Comparison of ENCODE assay signal across 8 mouse cellular contexts in genomic region chr17:12168536-12168935, GRCm38 (mm10). TPM values are rescaled to one million over a fixed set of nuclear protein-coding genes. Genes with fewer than 3 reads are reported as not detected.
DNase-seq lines count a peak whose midpoint lies in the region; ATAC-seq lines count a peak whose summit lies in the region.

No protein-coding gene starts in this region.

- H3K27me3 ChIP-seq in hindbrain, embryonic 12.5 days: no peaks in the 10 kb centered on the region

- 0 out of 2 replicates have a peak overlapping the region, but pooled peaks have one; percentile 41 for H3K27ac ChIP-seq in hindbrain, embryonic 12.5 days

- no peak overlapping the region for H3K4me2 ChIP-seq in hindbrain, embryonic 12.5 days (replicated peaks)

- no peak overlapping the region for H3K9ac ChIP-seq in hindbrain, embryonic 12.5 days

- 0 out of 2 replicates have a peak, but pooled peaks cover 8% of the 10 kb centered on the region for H3K36me3 ChIP-seq in hindbrain, embryonic 12.5 days

- H3K9me3 ChIP-seq in hindbrain, embryonic 12.5 days (replicated peaks): no peaks in the 10 kb centered on the region

- H3K4me3 ChIP-seq in hindbrain, embryonic 12.5 days: no peak overlapping the region

- H3K4me1 ChIP-seq in hindbrain, embryonic 12.5 days: peaks cover 36% of the 10 kb centered on the region

- WGBS in hindbrain, embryonic 12.5 days: 52% methylated on average over 10 of the region's 10 CpGs

- ATAC-seq in hindbrain, embryonic 12.5 days (ENCODE audit: low FRiP score): peak; percentile 51

- peak; percentile 67 for DNase-seq in urinary bladder, postnatal 14 days (ENCODE audit: low spot score)
- no peak for DNase-seq in urinary bladder, adult 2 months (ENCODE audit: low spot score)
- DNase-seq in frontal cortex, adult 2 months (ENCODE audit: extremely low spot score in 1 of 2, low spot score in 1 of 2): peak; percentile 63 to 75
- peak; percentile 34 to 80 for DNase-seq in layer of hippocampus, postnatal 14 days (ENCODE audit: low spot score in 2 of 2)
- peak; percentile 80 for DNase-seq in lung, postnatal 14 days
- DNase-seq in testis, postnatal 10 days (ENCODE audit: low spot score): peak; percentile 61
- no peak for DNase-seq in spleen, postnatal 4 days (ENCODE audit: low spot score in 2 of 2)

RNA-seq across cellular contexts. Expression of gene Agpat4, which starts 50.0 kb away (rescaled TPM):
- 11.0 and 16.5 TPM in 2 replicates for polyA plus RNA-seq in urinary bladder, adult 2 months (2012; rRNA removed)
- 44.4 and 48.5 TPM in 2 replicates for polyA plus RNA-seq in frontal cortex, adult 2 months (2012; rRNA removed)
- 45.0 and 45.1 TPM in 2 replicates for polyA plus RNA-seq in hindbrain, embryonic 12.5 days (2016; fragmentation: Nextera tagmentation; extraction: Ambion mirVana)
- total RNA-seq in layer of hippocampus, postnatal 14 days (2021): 10 to 100 TPM; 70.3 to 73.9 TPM

Comparison
In these comparisons a context has a peak if more than half of its experiments do, and no peak if none do; other contexts are left out.
1. DNase-seq: peak in urinary bladder, postnatal 14 days (single experiment), frontal cortex, adult 2 months (2 of 2), layer of hippocampus, postnatal 14 days (2 of 2), lung, postnatal 14 days (single experiment) and testis, postnatal 10 days (single experiment); none in urinary bladder, adult 2 months (single experiment) and spleen, postnatal 4 days (0 of 2).